Mouse (Mus musculus) limb, embryonic 14.5 days (tissue): ENCODE measurements around the gene Nck1. TPM values are rescaled to one million over a fixed set of nuclear protein-coding genes. Genes with fewer than 3 reads are reported as not detected.

Source experiments
- ATAC-seq: fragments of 200-750 bp; cut with Nextera tagmentation; 2 replicates; pipeline ENCODE4 v1.8.0; 2017; ENCODE audit warnings: low read depth, moderate number of reproducible peaks, moderate TSS enrichment; ENCODE audit not compliant: low FRiP score
- DNase-seq: peaks from one replicate; pipeline ENCODE4 v3.0.0-alpha.2; 2015; ENCODE audit warnings: low spot score
- H3K27ac ChIP-seq: fragments of 300-500 bp; sonication (generic); replicated peaks from 2 replicates; pipeline ENCODE4 v1.5.1; 2014; ENCODE audit warnings: low read depth, mild to moderate bottlenecking, low read length, moderate library complexity, mixed read lengths
- H3K27me3 ChIP-seq: fragments of 300-500 bp; sonication (generic); 2 replicates; pipeline ENCODE4 v1.6.1; 2014; ENCODE audit warnings: low read length, mixed read lengths; ENCODE audit not compliant: control insufficient read depth, insufficient read depth
- H3K36me3 ChIP-seq: fragments of 300-500 bp; sonication (generic); 2 replicates; pipeline ENCODE4 v1.6.1; 2014; ENCODE audit warnings: mild to moderate bottlenecking, low read length, moderate library complexity, mixed read lengths; ENCODE audit not compliant: control insufficient read depth, insufficient read depth
- H3K4me1 ChIP-seq: fragments of 300-500 bp; sonication (generic); 2 replicates; pipeline ENCODE4 v1.6.1; 2014; ENCODE audit warnings: antibody characterized with exemption, low read length, mixed read lengths; ENCODE audit not compliant: control insufficient read depth, insufficient read depth
- H3K4me2 ChIP-seq: fragments of 300-500 bp; sonication (generic); replicated peaks from 2 replicates; pipeline ENCODE4 v1.6.1; 2014; ENCODE audit warnings: low read depth, mild to moderate bottlenecking, low read length, moderate library complexity; ENCODE audit not compliant: severe bottlenecking
- H3K4me3 ChIP-seq: fragments of 300-500 bp; sonication (generic); replicated peaks from 2 replicates; pipeline ENCODE4 v1.5.1; 2014; ENCODE audit warnings: low read length
- H3K9ac ChIP-seq: fragments of 300-500 bp; sonication (generic); 2 replicates; pipeline ENCODE4 v1.6.1; 2014; ENCODE audit warnings: mild to moderate bottlenecking, low read depth, low read length, moderate library complexity; ENCODE audit not compliant: severe bottlenecking
- H3K9me3 ChIP-seq: fragments of 300-500 bp; sonication (generic); 2 replicates; pipeline ENCODE4 v1.6.1; 2016; ENCODE audit warnings: low read length; ENCODE audit not compliant: control insufficient read depth
- POLR2A ChIP-seq: fragments of 200-500 bp; IDR thresholded peaks from 2 replicates; pipeline ENCODE4 v1.8.0; 2012; ENCODE audit warnings: inconsistent platforms, mild to moderate bottlenecking, moderate library complexity, borderline replicate concordance; ENCODE audit not compliant: insufficient read depth, insufficient read length; ENCODE audit errors: extremely low read depth
- whole genome bisulfite sequencing: fragments of 180-500 bp; shearing (Covaris S2); extraction: QIAGEN DNeasy Blood & Tissue Kit; methylation state at CpG from one replicate; pipeline ENCODE4 v1.1.7; 2014; 5-methylcytosine and 5-hydroxymethylcytosine counted together
- polyA plus RNA-seq, 2 experiments: library from polyadenylated mRNA; depleted of rRNA in 1 of 2; stranded (reverse) in 1 of 2; unstranded in 1 of 2; fragments of >200 nt; fragmentation: Nextera tagmentation in 1 of 2; extraction: Ambion mirVana in 1 of 2; gene quantifications; 2 replicates each; pipeline versions ENCODE4 v1.2.1 to v1.2.3; 2012 to 2014

Nck1 gene
- polyA plus RNA-seq, 2 experiments = 49.3 to 67.3 TPM

- Histone ChIP-seq H3K27me3 (no peaks in the 10 kb centered on the region), H3K9me3 (peaks cover 2% of the 10 kb centered on the region; the same call in 1 of the 2 replicates), H3K36me3 (no peaks in the 10 kb centered on the region), H3K4me3 (no peak overlapping the region), H3K4me1 (no peaks in the 10 kb centered on the region), H3K4me2 (no peak overlapping the region), H3K27ac (no peak overlapping the region), H3K9ac (no peak overlapping the region)
- no peak for DNase-seq
- TF ChIP-seq POLR2A = no peak
- 71% methylated on average over 6 of the region's 6 CpGs for WGBS
- no peak for ATAC-seq
Measured at GRCm38 (mm10) chr9:100481626-100482025, 64.3 kb downstream of the Nck1 start.

- Histone ChIP-seq H3K4me3 (no peak overlapping the region), H3K27ac (no peak overlapping the region), H3K36me3 (no peaks in the 10 kb centered on the region), H3K4me2 (no peak overlapping the region), H3K4me1 (peaks cover 5% of the 10 kb centered on the region; the same call in 1 of the 2 replicates), H3K27me3 (no peaks in the 10 kb centered on the region), H3K9me3 (peaks cover 5% of the 10 kb centered on the region; the same call in 1 of the 2 replicates), H3K9ac (no peak overlapping the region)
- TF ChIP-seq POLR2A = no peak
- DNase-seq (no peak), ATAC-seq (no peak)
- 89% methylated on average over 1 of the region's 1 CpGs for WGBS
Measured at GRCm38 (mm10) chr9:100474056-100474455, 71.9 kb downstream of the Nck1 start.

GRCm38 (mm10) chr9:100473361-100473760 is 72.6 kb downstream of the Nck1 start:
- Histone ChIP-seq H3K4me3 (no peak overlapping the region), H3K4me1 (peaks cover 5% of the 10 kb centered on the region; the same call in 1 of the 2 replicates), H3K9me3 (peaks cover 5% of the 10 kb centered on the region; the same call in 1 of the 2 replicates), H3K4me2 (no peak overlapping the region), H3K36me3 (no peaks in the 10 kb centered on the region), H3K27me3 (no peaks in the 10 kb centered on the region), H3K27ac (no peak overlapping the region), H3K9ac (no peak overlapping the region)
- DNase-seq (no peak), ATAC-seq (no peak)
- TF ChIP-seq POLR2A = no peak
- 84% methylated on average over 6 of the region's 6 CpGs for WGBS

GRCm38 (mm10) chr9:100472931-100473330 is 73.0 kb downstream of the Nck1 start:
- WGBS = 86% methylated on average over 8 of the region's 8 CpGs
- Histone ChIP-seq H3K4me1 (peaks cover 5% of the 10 kb centered on the region; the same call in 1 of the 2 replicates), H3K9me3 (peaks cover 5% of the 10 kb centered on the region; the same call in 1 of the 2 replicates), H3K36me3 (no peaks in the 10 kb centered on the region), H3K4me3 (no peak overlapping the region), H3K9ac (no peak overlapping the region), H3K27me3 (no peaks in the 10 kb centered on the region), H3K4me2 (no peak overlapping the region), H3K27ac (no peak overlapping the region)
- DNase-seq (no peak), ATAC-seq (no peak)
- no peak for TF ChIP-seq POLR2A

GRCm38 (mm10) chr9:100471605-100471953 is 74.4 kb downstream of the Nck1 start:
- no peak for TF ChIP-seq POLR2A
- peaks cover 5% of the 10 kb centered on the region; the same call in 1 of the 2 replicates for H3K4me1 ChIP-seq
- no peak overlapping the region for H3K9ac ChIP-seq
- DNase-seq (no peak), ATAC-seq (no peak)
- 0 out of 2 replicates have a peak, but pooled peaks cover 4% of the 10 kb centered on the region for H3K36me3 ChIP-seq
- H3K27ac ChIP-seq = no peak overlapping the region
- peaks cover 2% of the 10 kb centered on the region; the same call in 1 of the 2 replicates for H3K9me3 ChIP-seq
- H3K4me3 ChIP-seq = no peak overlapping the region
- no peaks in the 10 kb centered on the region for H3K27me3 ChIP-seq
- WGBS = 58% methylated on average over 4 of the region's 4 CpGs
- H3K4me2 ChIP-seq = no peak overlapping the region
